Mouse (Mus musculus): Measurements from ENCODE around the gene Slc32a1. TPM values are rescaled to one million over a fixed set of nuclear protein-coding genes. Genes with fewer than 3 reads are reported as not detected.

Slc32a1 gene
- polyA plus RNA-seq (2016; fragmentation: Nextera tagmentation; extraction: Ambion mirVana), result not detected in 2 replicates

- no peaks in the 10 kb centered on the region for H3K9me3 ChIP-seq (replicated peaks)
- peak within 1 kb of the TSS; percentile 37 for H3K4me3 ChIP-seq
- DNase-seq (ENCODE audit: low spot score), result peak; percentile 60
- no peak within 1 kb of the TSS for H3K27ac ChIP-seq
- 1% methylated on average over 77 of the region's 77 CpGs for WGBS
- H3K36me3 ChIP-seq, result no peaks in the 10 kb centered on the region
- H3K4me1 ChIP-seq, result peaks cover 41% of the 10 kb centered on the region
- peaks cover 100% of the 10 kb centered on the region for H3K27me3 ChIP-seq (ENCODE audit: low read depth, poor library complexity, severe bottlenecking)
Measured at GRCm38 (mm10) chr2:158610488-158611325, at the start of gene Slc32a1. TSS of gene Slc32a1 (plus strand) at chr2:158610767.

- Histone ChIP-seq H3K36me3 (no peaks in the 10 kb centered on the region), H3K27ac (no peak overlapping the region), H3K4me3 (no peak overlapping the region), H3K9me3 (replicated peaks) (no peaks in the 10 kb centered on the region), H3K4me1 (peaks cover 7% of the 10 kb centered on the region), H3K27me3 (ENCODE audit: low read depth, poor library complexity, severe bottlenecking) (peaks cover 47% of the 10 kb centered on the region)
- DNase-seq (ENCODE audit: low spot score), result no peak
- WGBS, result 18% methylated on average over 9 of the region's 9 CpGs
Measured at GRCm38 (mm10) chr2:158560801-158561200, 49.8 kb upstream of the Slc32a1 start.

GRCm38 (mm10) chr2:158561371-158562144 is 49.0 kb upstream of the Slc32a1 start:
- Histone ChIP-seq H3K27me3 (ENCODE audit: low read depth, poor library complexity, severe bottlenecking) (peaks cover 48% of the 10 kb centered on the region), H3K4me3 (no peak overlapping the region), H3K27ac (no peak overlapping the region), H3K9me3 (replicated peaks) (no peaks in the 10 kb centered on the region), H3K4me1 (peaks cover 3% of the 10 kb centered on the region; the same call in 1 of the 2 replicates), H3K36me3 (no peaks in the 10 kb centered on the region)
- DNase-seq (ENCODE audit: low spot score), result no peak
- WGBS, result 27% methylated on average over 3 of the region's 3 CpGs

GRCm38 (mm10) chr2:158570421-158571081 is 40.0 kb upstream of the Slc32a1 start:
- no peaks in the 10 kb centered on the region for H3K36me3 ChIP-seq
- no peaks in the 10 kb centered on the region for H3K4me1 ChIP-seq
- no peaks in the 10 kb centered on the region for H3K9me3 ChIP-seq (replicated peaks)
- peaks cover 16% of the 10 kb centered on the region; the same call in 1 of the 2 replicates for H3K27me3 ChIP-seq (ENCODE audit: low read depth, poor library complexity, severe bottlenecking)
- H3K27ac ChIP-seq, result no peak overlapping the region
- peak; percentile 80 for DNase-seq (ENCODE audit: low spot score)
- H3K4me3 ChIP-seq, result no peak overlapping the region
- 32% methylated on average over 13 of the region's 13 CpGs for WGBS

GRCm38 (mm10) chr2:158579979-158580378 is 30.6 kb upstream of the Slc32a1 start:
- Histone ChIP-seq H3K27ac (no peak overlapping the region), H3K4me1 (no peaks in the 10 kb centered on the region), H3K36me3 (no peaks in the 10 kb centered on the region), H3K4me3 (no peak overlapping the region), H3K27me3 (ENCODE audit: low read depth, poor library complexity, severe bottlenecking) (no peaks in the 10 kb centered on the region), H3K9me3 (replicated peaks) (no peaks in the 10 kb centered on the region)
- no peak for DNase-seq (ENCODE audit: low spot score)
- WGBS, result 78% methylated on average over 4 of the region's 4 CpGs

- WGBS, result 11% methylated on average over 12 of the region's 12 CpGs
- H3K27me3 ChIP-seq (ENCODE audit: low read depth, poor library complexity, severe bottlenecking), result peaks cover 5% of the 10 kb centered on the region
Measured at GRCm38 (mm10) chr2:158584621-158585358, 25.8 kb upstream of the Slc32a1 start.

GRCm38 (mm10) chr2:158588524-158589271 is 21.9 kb upstream of the Slc32a1 start:
- H3K27me3 ChIP-seq (ENCODE audit: low read depth, poor library complexity, severe bottlenecking), result peaks cover 5% of the 10 kb centered on the region
- H3K4me1 ChIP-seq, result peaks cover 17% of the 10 kb centered on the region
- H3K36me3 ChIP-seq, result no peaks in the 10 kb centered on the region
- H3K27ac ChIP-seq, result no peak overlapping the region
- WGBS, result 38% methylated on average over 8 of the region's 8 CpGs
- H3K9me3 ChIP-seq (replicated peaks), result no peaks in the 10 kb centered on the region
- DNase-seq (ENCODE audit: low spot score), result no peak
- H3K4me3 ChIP-seq, result no peak overlapping the region

More at GRCm38 (mm10) chr2:158584621-158585358, 25.8 kb upstream of the Slc32a1 start:
- peak; percentile 76 for DNase-seq (ENCODE audit: low spot score)
- no peaks in the 10 kb centered on the region for H3K36me3 ChIP-seq
- no peak overlapping the region for H3K4me3 ChIP-seq
- no peaks in the 10 kb centered on the region for H3K9me3 ChIP-seq (replicated peaks)
- H3K4me1 ChIP-seq, result peaks cover 11% of the 10 kb centered on the region
- H3K27ac ChIP-seq, result no peak overlapping the region

GRCm38 (mm10) chr2:158590495-158590894 is 20.1 kb upstream of the Slc32a1 start:
- peaks cover 13% of the 10 kb centered on the region for H3K27me3 ChIP-seq (ENCODE audit: low read depth, poor library complexity, severe bottlenecking)
- H3K36me3 ChIP-seq, result no peaks in the 10 kb centered on the region
- peaks cover 23% of the 10 kb centered on the region for H3K4me1 ChIP-seq
- H3K27ac ChIP-seq, result no peak overlapping the region
- 69% methylated on average over 3 of the region's 3 CpGs for WGBS
- H3K9me3 ChIP-seq (replicated peaks), result no peaks in the 10 kb centered on the region
- H3K4me3 ChIP-seq, result no peak overlapping the region
- no peak for DNase-seq (ENCODE audit: low spot score)

- H3K27me3 ChIP-seq (ENCODE audit: low read depth, poor library complexity, severe bottlenecking), result peaks cover 17% of the 10 kb centered on the region
Measured at GRCm38 (mm10) chr2:158591286-158591685, 19.3 kb upstream of the Slc32a1 start.

GRCm38 (mm10) chr2:158593371-158593770 is 17.2 kb upstream of the Slc32a1 start:
- no peak overlapping the region for H3K27ac ChIP-seq
- H3K4me1 ChIP-seq, result peaks cover 25% of the 10 kb centered on the region
- peaks cover 28% of the 10 kb centered on the region for H3K27me3 ChIP-seq (ENCODE audit: low read depth, poor library complexity, severe bottlenecking)
- no peak for DNase-seq (ENCODE audit: low spot score)
- H3K9me3 ChIP-seq (replicated peaks), result no peaks in the 10 kb centered on the region
- 85% methylated on average over 4 of the region's 4 CpGs for WGBS
- no peaks in the 10 kb centered on the region for H3K36me3 ChIP-seq
- H3K4me3 ChIP-seq, result no peak overlapping the region

More at GRCm38 (mm10) chr2:158591286-158591685, 19.3 kb upstream of the Slc32a1 start:
- Histone ChIP-seq H3K9me3 (replicated peaks) (no peaks in the 10 kb centered on the region), H3K27ac (no peak overlapping the region), H3K4me1 (peaks cover 25% of the 10 kb centered on the region), H3K4me3 (no peak overlapping the region), H3K36me3 (no peaks in the 10 kb centered on the region)
- no peak for DNase-seq (ENCODE audit: low spot score)
- 47% methylated on average over 5 of the region's 5 CpGs for WGBS

- H3K27ac ChIP-seq, result no peak overlapping the region
- H3K36me3 ChIP-seq, result no peaks in the 10 kb centered on the region
- H3K27me3 ChIP-seq (ENCODE audit: low read depth, poor library complexity, severe bottlenecking), result peaks cover 45% of the 10 kb centered on the region
- H3K4me1 ChIP-seq, result peaks cover 14% of the 10 kb centered on the region
- WGBS, result 2% methylated on average over 12 of the region's 12 CpGs
- H3K9me3 ChIP-seq (replicated peaks), result no peaks in the 10 kb centered on the region
- DNase-seq (ENCODE audit: low spot score), result peak; percentile 80
- no peak overlapping the region for H3K4me3 ChIP-seq
Measured at GRCm38 (mm10) chr2:158595103-158595502, 15.5 kb upstream of the Slc32a1 start.

Data from limb, embryonic 10.5 days (tissue).